Mouse (Mus musculus) adrenal gland, adult 2 months (tissue): ENCODE data around the gene Ift88. TPM values are rescaled to one million over a fixed set of nuclear protein-coding genes. Genes with fewer than 3 reads are reported as not detected.
A peak's percentile ranks its signal among the peaks of the same experiment; 100 is the strongest.

Source experiments
- DNase-seq: peaks from one replicate; pipeline ENCODE4 v3.0.0; 2021
- long read RNA-seq: library from polyadenylated mRNA; stranded (forward); transcript quantifications from one replicate; pipeline ENCODE4 v2.0.0, GENCODE M21; 2021
- polyA plus RNA-seq: library from polyadenylated mRNA; depleted of rRNA; stranded (reverse); fragments of >200 nt; gene quantifications from 2 replicates; pipeline ENCODE4 v1.2.3, GENCODE M21; 2012; rRNA removed
- total RNA-seq, 2 experiments: library from RNA; stranded (reverse); gene quantifications; 2 replicates each; pipeline ENCODE4 v1.2.3; 2021

The Ift88 gene
- total RNA-seq (10 to 100 TPM; 10.9 to 13.9 TPM), polyA plus RNA-seq (2.1 and 2.5 TPM in 2 replicates)
- long read RNA-seq, partial matches to known transcripts = 1 of 5 reads
- long read RNA-seq, other reads (novel, unspliced or antisense) = 0 of 5 reads

DNA sequence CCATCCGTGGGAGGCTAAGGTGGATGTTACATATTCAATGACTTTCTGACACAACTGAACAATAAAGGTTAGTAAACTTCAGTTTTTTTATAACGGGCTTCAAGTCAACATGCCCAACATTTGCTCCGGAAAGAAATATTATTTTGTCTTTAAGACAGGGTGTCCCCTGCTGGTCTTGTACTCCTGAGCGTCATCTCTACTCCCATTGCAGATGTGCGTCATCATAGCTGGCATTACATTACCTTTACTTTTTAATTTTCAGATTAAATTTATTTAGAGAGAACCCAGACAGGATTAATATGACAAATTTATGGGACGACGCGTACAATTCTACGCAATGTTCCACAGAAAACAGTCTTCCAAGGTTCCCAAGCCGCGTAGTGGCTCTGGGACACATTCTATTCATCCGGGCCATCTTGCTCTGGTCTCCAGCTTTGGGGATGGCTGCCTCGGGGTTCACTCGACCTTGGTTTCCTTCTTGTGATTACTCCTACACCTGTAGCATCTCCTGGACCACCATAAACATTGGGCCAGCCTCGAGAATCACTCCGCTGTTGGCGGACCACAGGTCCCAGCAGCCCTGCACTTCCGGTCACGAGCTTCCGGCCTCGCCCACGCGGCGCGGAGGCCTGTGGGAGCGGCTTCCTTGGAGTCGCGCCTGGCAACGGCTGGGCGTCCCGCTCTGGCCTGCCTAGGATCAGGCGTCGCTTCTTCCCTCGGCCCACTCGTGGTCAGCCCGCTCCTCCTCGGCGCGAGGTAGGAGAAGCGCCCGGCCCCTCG is at the start of gene Ift88:
Gene Ift88, plus strand, starts transcription at position 631 of the 780 bp plus-strand sequence.
- peak; percentile 96 for DNase-seq

DNA sequence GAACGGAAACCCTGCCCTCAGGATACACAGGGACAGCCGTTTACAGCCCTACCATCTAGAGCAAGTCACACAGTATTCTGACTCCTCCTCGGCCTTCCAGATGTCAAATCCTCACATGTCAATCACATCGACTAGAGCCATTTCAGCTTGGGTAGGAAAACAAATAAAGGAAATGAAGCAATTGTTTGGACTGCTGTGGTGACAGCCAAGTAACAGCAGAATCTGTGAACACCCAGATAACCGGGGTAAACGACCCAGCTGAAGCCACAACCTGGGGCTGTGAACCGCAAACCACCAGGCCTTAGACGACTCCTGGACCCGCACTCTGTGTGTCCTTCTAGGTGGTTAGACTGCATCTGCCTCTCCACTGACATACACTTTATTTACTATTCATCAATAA is 48.7 kb upstream of the Ift88 start:
- DNase-seq = no peak

DNA sequence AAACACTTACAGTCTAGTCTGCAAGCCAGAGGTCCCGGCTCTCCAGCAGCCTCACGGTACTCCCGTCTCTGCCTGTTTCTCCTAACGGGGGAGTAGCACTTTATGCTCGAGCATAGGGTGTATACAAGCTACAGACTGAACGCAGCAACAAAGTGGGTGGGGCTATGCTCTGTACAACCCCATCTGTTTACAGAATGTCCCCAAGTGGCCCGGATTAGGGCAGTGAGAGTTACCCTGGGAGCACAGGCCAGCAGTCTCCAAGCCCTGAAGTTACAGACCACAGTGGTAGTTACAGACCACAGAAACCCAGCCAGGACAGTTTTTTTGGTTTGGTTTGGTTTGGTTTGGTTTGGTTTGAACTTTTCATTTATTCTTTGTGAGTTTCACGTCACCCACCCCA is 47.8 kb upstream of the Ift88 start:
- DNase-seq = no peak

- peak; percentile 5 for DNase-seq
These were observed 46.9 kb upstream of the Ift88 start for GRCm38 (mm10) chr14:57376956-57377355.

DNA sequence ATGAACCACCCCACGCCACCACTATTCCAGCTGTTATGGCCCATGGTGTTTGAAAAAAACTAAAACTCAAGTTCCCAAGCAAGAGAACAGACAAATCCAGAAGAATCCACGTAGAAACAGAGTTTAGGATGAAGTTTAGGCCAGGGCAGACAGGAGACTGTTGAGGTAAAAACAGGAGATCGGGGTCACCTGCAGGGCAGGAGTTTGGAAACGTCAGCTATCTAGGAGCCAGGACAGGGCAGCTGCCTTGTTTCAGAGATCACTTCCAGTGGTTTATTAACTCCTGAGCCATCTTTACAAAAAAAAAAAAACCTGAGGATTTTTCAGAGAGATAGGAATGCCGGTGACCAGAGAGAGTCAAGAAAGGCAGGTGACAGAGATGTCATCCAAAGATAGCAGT is 46.3 kb upstream of the Ift88 start:
- DNase-seq = no peak

DNA sequence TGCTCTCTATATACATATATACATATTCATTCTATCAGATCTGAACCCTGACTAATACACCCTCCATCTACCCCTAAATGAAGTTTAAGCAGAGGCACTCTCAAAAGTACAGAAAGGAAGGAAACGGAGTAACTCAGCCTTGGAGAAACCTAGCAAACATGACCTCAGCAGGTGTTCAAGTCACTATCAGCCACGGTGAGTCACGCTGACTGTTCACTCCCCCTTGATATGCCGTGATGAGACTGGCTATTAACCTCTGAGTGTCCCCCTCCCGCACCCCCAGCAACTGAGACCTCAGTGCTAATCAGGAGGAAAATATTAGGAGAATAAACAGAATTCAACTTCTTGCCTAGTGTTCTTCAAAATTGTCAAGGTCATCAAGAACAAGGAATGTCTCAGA is 38.2 kb upstream of the Ift88 start:
- no peak for DNase-seq

- DNase-seq = peak; percentile 8
These were observed 36.9 kb upstream of the Ift88 start for GRCm38 (mm10) chr14:57386758-57387561.

GRCm38 (mm10) chr14:57391621-57392020 is 32.2 kb upstream of the Ift88 start:
- no peak for DNase-seq

DNA sequence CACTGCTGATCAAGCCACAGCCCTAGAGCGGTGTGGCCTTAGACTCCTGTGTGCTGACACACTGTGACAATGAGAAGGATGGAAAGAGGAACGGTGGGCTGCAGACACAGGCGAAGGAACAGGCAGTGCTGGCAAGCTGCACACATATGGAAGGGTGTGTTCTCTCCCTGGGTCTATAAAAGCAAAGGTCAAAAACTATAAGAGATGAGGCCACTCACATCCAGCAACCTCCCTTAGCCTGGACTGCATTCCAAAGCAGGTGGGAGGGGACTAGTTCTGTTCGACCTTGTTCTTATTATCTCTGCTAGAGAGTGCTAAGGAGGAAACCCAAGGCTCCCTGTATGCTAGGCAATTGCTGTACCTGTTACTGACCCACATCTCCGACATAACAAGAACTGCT is 31.6 kb upstream of the Ift88 start:
- no peak for DNase-seq

DNA sequence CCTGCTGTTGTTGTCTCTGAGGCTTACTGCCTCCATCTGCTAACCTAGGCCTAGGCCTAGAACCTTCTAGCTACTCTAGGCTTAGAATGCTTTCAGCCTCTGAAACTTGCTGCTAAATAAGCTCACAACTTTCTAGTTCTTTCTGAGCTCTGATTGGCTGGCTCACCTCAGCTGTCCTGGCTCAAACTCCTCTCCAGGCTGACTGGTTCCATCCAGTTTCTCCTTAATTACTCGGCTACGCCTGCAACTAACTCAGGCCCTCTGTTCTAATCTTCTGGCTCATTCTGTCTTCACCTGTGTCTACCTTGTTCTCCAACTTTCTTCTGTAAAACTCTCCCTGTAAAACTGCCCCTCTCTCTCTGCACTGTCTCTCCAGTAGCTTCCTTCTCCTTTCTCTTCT is 28.4 kb upstream of the Ift88 start:
- DNase-seq = no peak

GRCm38 (mm10) chr14:57397221-57397620 is 26.6 kb upstream of the Ift88 start:
- no peak for DNase-seq

DNA sequence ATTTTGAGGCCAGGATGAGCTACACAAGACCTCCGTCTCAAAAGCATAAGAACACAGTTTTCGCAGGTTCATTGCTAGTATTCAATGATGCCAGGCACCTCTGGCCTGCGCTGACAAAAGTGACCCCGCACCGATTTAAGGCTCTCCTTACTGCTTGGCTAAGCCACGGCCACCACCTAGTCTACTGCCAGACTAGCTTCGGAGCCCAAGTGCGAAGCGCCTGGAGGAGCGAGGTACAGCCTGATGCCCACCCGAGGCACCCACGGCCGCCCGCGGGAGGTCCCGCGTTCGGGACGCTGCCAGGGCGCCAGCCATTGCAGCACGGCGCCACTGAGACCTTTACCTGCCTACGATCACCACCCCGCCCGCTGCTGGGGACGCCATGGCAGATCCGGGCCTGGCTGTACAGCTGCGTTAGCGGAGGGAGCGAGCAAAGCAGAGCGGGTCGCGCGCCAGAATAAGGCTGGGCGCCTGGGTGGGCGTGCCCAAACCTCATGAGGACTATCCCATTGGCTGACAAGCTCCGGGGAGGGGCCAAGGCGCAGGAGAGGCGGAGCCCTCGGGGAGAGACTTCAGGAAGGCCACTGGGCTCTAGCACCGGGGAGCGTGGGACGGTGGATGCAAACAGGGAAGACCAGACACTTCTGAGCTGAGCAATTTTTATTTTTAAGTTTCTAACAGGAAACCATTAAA is 25.7 kb upstream of the Ift88 start, which contains the start of gene Cryl1:
Gene Cryl1, minus strand, starts transcription at position 465 of the 693 bp plus-strand sequence.
- DNase-seq = peak; percentile 99

GRCm38 (mm10) chr14:57398813-57399427 is 24.9 kb upstream of the Ift88 start:
- no peak for DNase-seq

- DNase-seq = no peak
These were observed 21.0 kb upstream of the Ift88 start for GRCm38 (mm10) chr14:57402815-57403214.

DNA sequence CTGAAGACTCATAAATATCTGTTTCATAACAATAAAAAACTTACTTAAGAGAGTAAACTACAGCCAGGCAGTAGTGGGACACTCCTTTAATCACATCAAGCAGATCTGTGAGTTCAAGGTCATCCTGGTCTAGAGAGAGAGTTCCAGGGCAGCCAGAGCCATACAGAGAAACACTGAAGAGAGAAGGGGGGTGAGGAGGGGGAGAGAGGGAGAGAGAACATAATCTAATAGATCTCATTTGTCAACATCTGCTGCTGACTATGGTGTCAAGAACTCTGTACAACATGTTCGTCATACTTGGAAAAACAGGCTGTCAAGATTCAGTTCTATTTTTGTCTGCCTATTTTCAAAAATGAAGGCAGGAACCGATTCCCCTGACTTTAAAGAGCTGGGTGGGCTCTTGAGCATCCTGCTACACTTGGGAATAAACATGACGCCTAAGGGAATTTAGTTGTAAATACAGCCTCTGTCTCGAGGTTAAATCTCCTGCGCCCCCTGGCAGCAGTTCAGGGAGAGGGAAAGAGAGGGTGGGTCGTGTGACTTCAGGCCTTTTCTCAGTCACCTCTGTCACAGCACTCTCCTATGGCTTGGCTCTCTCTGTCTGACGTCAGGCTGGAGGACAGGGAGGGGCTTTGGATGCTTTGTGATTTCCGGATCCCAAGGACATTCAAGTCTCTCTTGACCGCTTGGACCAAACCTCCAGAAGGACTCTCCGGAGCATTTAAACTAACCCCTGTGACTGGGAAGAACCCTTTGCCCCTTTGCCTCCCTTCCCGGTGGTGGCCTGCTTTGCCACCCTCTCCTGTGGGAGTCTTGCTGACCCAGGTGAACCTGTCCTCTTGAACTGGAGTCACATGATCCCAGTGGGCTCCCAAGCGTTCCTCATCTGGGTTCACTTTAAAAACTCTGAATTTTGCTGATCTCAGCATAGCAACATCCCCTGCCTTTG is 16.5 kb upstream of the Ift88 start:
- peak; percentile 21 for DNase-seq

DNA sequence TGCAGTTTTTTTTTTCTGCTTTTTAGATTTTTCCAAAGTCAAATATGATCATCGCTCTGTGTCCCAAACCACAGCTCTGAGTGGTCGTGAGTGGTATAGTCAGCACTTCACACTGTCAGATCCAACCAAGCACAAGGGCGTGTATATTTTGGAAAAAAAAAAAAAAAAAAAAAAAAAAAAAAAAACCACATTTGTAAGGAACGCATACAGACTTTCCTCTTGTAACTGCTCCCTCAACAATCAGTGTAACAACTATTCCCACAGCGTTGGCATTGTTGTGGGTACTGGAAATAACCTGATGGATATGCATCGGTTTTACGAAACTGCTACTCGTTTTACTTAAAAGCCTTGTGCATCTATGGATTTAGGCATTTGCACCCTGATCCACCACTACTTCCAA is 15.8 kb upstream of the Ift88 start:
- no peak for DNase-seq

DNA sequence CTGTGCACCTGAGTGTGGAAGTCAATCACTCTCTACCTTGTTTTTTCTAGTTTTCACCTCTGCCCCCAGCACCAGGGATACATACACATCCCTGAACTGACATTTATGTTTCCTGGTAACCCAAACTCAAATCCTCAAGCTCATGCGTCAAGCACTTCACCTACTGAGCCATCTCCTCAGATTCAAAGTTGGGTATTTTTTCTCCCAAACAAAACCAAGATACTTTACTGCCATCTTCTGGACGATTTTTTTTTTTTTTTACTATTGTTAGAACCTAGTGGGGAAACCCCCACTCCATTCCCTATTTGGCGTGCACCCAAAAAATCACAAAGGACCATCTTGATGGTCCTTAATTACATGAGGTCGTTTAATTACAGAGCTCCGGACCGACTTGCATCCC is 14.8 kb upstream of the Ift88 start:
- DNase-seq = no peak

GRCm38 (mm10) chr14:57412166-57412565 is 11.7 kb upstream of the Ift88 start:
- no peak for DNase-seq

GRCm38 (mm10) chr14:57417187-57417586 is 6.7 kb upstream of the Ift88 start:
- DNase-seq = no peak

DNA sequence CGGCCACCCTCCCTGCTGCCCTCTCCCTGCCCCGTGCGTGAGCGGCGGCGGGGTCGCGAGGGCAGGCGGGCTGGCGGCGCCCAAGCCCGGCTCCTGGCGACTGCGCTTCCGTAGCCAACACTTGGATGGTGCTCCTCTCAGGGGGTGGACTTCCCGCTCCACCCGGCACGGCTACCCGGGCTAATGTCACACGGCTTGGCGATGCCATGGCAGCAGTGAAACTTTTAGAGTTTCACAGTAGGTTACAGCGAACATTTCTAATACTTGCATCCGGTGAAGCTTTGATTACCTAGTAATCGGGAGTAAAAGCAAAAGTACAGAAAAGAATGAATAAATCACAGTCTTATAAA is 325 bp downstream of the Ift88 start:
- DNase-seq = no peak

DNA sequence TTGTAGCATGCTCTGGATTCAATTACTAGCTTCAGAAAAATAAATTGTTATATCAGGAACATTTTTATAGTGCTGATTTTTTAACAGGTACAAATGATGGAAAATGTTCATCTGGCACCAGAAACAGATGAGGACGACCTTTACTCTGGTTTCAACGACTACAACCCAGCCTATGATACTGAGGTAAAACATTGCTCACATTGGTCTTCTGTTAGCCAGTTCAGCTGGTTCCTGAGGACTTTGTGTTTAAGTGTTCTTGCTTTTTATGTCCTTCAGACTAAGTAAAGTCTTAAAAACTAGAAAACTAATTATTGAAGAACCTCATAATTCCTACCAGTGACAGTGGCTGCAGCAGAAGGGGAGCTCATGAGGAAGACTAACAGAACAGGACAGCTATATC is 6.6 kb downstream of the Ift88 start:
- no peak for DNase-seq
